Mouse (Mus musculus) E14TG2a.4 (cell line): ENCODE measurements around the gene Baiap2l1.
"Not testable (repeated sequence)": the region's sequence is repeated elsewhere in the genome, so short reads cannot be mapped to it uniquely, and the experiment has no call there.

ENCODE experiments used
- H3K27me3 ChIP-seq: 2 replicates; pipeline ENCODE4 v1.6.1; 2014; ENCODE audit warnings: low read length, control low read depth; ENCODE audit not compliant: insufficient read depth
- H3K36me3 ChIP-seq: 2 replicates; pipeline ENCODE4 v1.6.1; 2014; ENCODE audit warnings: low read length, control low read depth; ENCODE audit not compliant: insufficient read depth
- H3K4me1 ChIP-seq: replicated peaks from 2 replicates; pipeline ENCODE4 v1.6.1; 2014; ENCODE audit warnings: low read depth, low read length, control low read depth
- H3K4me3 ChIP-seq: replicated peaks from 2 replicates; pipeline ENCODE4 v1.5.1; 2014; ENCODE audit warnings: mild to moderate bottlenecking, low read length
- H3K9me3 ChIP-seq: 2 replicates; pipeline ENCODE4 v1.6.1; 2014; ENCODE audit warnings: low read length, control low read depth
- CTCF ChIP-seq: conservative IDR thresholded peaks from 2 replicates; pipeline ENCODE4 v1.5.1; 2014; ENCODE audit warnings: low read length
- NANOG ChIP-seq: IDR thresholded peaks from 2 replicates; pipeline ENCODE4 v1.6.1; 2014; ENCODE audit warnings: borderline replicate concordance, low read length, mixed read lengths
- POU5F1 ChIP-seq: IDR thresholded peaks from 2 replicates; pipeline ENCODE4 v1.6.1; 2014; ENCODE audit warnings: low read length, borderline replicate concordance

The Baiap2l1 gene

GRCm38 (mm10) chr5:144358592-144358917, 643 bp upstream of the Baiap2l1 start:
- peaks cover 13% of the 10 kb centered on the region for H3K4me1 ChIP-seq
- H3K27me3 ChIP-seq: peaks cover 49% of the 10 kb centered on the region
- TF ChIP-seq POU5F1 (no peak), NANOG (no peak), CTCF (no peak)
- no peaks in the 10 kb centered on the region for H3K9me3 ChIP-seq
- H3K36me3 ChIP-seq: no peaks in the 10 kb centered on the region
- H3K4me3 ChIP-seq: peak overlapping the region; percentile 91

- H3K4me1 ChIP-seq: peaks cover 13% of the 10 kb centered on the region
- H3K27me3 ChIP-seq: peaks cover 52% of the 10 kb centered on the region
- H3K4me3 ChIP-seq: peak overlapping the region; percentile 91
- TF ChIP-seq POU5F1 (no peak), CTCF (no peak), NANOG (no peak)
- H3K9me3 ChIP-seq: no peaks in the 10 kb centered on the region
- no peaks in the 10 kb centered on the region for H3K36me3 ChIP-seq
Observed at GRCm38 (mm10) chr5:144357551-144357880, 396 bp downstream of the Baiap2l1 start.

- Histone ChIP-seq H3K4me1 (peaks cover 13% of the 10 kb centered on the region), H3K9me3 (no peaks in the 10 kb centered on the region), H3K36me3 (no peaks in the 10 kb centered on the region), H3K4me3 (peak overlapping the region; percentile 91), H3K27me3 (peaks cover 53% of the 10 kb centered on the region)
- TF ChIP-seq NANOG: no peak
- TF ChIP-seq POU5F1: no peak
- TF ChIP-seq CTCF: no peak
Observed at GRCm38 (mm10) chr5:144356776-144357455, 996 bp downstream of the Baiap2l1 start.

GRCm38 (mm10) chr5:144352250-144353047, 5.5 kb downstream of the Baiap2l1 start:
- TF ChIP-seq POU5F1 (no peak), NANOG (no peak), CTCF (no peak)
- Histone ChIP-seq H3K9me3 (no peaks in the 10 kb centered on the region), H3K27me3 (peaks cover 28% of the 10 kb centered on the region), H3K36me3 (no peaks in the 10 kb centered on the region), H3K4me1 (peaks cover 13% of the 10 kb centered on the region), H3K4me3 (no peak overlapping the region)

GRCm38 (mm10) chr5:144351185-144351584, 6.7 kb downstream of the Baiap2l1 start:
- H3K27me3 ChIP-seq: peaks cover 19% of the 10 kb centered on the region
- no peaks in the 10 kb centered on the region for H3K36me3 ChIP-seq
- no peaks in the 10 kb centered on the region for H3K9me3 ChIP-seq
- H3K4me1 ChIP-seq: peaks cover 6% of the 10 kb centered on the region
- TF ChIP-seq POU5F1: no peak
- peak; percentile 63 for TF ChIP-seq NANOG
- H3K4me3 ChIP-seq: no peak overlapping the region

- Histone ChIP-seq H3K4me3 (no peak overlapping the region), H3K9me3 (no peaks in the 10 kb centered on the region), H3K36me3 (no peaks in the 10 kb centered on the region), H3K4me1 (no peaks in the 10 kb centered on the region), H3K27me3 (no peaks in the 10 kb centered on the region)
- TF ChIP-seq CTCF (no peak), POU5F1 (no peak), NANOG (no peak)
Observed at GRCm38 (mm10) chr5:144344592-144344991, 13.3 kb downstream of the Baiap2l1 start.

GRCm38 (mm10) chr5:144341085-144341484, 16.8 kb downstream of the Baiap2l1 start:
- Histone ChIP-seq H3K36me3 (no peaks in the 10 kb centered on the region), H3K27me3 (no peaks in the 10 kb centered on the region), H3K9me3 (no peaks in the 10 kb centered on the region), H3K4me3 (no peak overlapping the region), H3K4me1 (no peaks in the 10 kb centered on the region)
- TF ChIP-seq NANOG: no peak
- no peak for TF ChIP-seq POU5F1
- TF ChIP-seq CTCF: no peak

- no peaks in the 10 kb centered on the region for H3K4me1 ChIP-seq
- H3K36me3 ChIP-seq: no peaks in the 10 kb centered on the region
- no peaks in the 10 kb centered on the region for H3K27me3 ChIP-seq
- H3K4me3 ChIP-seq: no peak overlapping the region
- H3K9me3 ChIP-seq: no peaks in the 10 kb centered on the region
- no peak for TF ChIP-seq POU5F1
- no peak for TF ChIP-seq CTCF
- TF ChIP-seq NANOG: no peak
Observed at GRCm38 (mm10) chr5:144338787-144339186, 19.1 kb downstream of the Baiap2l1 start.

- not testable (repeated sequence) for H3K36me3 ChIP-seq, H3K4me1 ChIP-seq, H3K9me3 ChIP-seq, H3K4me3 ChIP-seq, H3K27me3 ChIP-seq
Observed at GRCm38 (mm10) chr5:144335357-144335756, 22.6 kb downstream of the Baiap2l1 start.
